Mouse (Mus musculus) lung, postnatal 36 days (tissue): ENCODE data around the gene Klhl34.

Experiments
- DNase-seq: peaks from one replicate; pipeline ENCODE4 v3.0.0; 2022; ENCODE audit warnings: mixed read lengths

Gene Klhl34

DNA sequence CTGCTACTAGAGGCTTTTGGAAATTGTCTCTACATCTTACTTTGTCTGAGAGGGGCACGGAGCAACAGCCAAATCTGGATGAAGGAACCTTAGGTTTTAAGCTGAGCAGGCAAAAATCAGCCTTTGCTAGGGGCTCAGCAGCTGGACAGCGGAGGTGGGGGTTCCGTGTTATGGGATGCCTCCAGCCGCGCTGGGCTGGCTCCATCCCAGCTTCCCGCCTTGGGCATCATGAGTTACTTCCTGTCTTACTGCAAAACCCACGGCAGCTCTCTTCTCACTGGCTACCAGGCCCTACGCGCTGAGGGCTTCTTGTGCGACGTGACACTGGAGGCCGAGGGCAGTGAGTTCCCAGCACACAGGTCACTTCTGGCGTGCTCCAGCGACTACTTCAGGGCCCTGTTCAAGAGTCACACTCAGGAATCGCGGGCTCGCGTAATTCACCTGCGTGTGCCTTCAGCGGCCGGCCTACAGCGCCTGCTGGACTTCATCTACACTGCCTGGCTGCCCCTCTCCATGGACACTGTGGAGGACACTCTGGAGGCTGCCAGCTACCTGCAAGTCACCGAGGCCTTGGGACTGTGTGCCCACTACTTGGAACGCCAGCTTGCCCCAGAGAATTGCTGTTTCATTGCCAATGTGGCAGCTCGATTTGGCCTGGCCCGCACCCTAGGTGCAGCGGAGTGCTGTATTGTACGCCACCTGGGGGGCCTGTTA is at the start of gene Klhl34:
Gene Klhl34, plus strand, starts transcription at position 229 of the 714 bp plus-strand sequence.
- no peak for DNase-seq

DNA sequence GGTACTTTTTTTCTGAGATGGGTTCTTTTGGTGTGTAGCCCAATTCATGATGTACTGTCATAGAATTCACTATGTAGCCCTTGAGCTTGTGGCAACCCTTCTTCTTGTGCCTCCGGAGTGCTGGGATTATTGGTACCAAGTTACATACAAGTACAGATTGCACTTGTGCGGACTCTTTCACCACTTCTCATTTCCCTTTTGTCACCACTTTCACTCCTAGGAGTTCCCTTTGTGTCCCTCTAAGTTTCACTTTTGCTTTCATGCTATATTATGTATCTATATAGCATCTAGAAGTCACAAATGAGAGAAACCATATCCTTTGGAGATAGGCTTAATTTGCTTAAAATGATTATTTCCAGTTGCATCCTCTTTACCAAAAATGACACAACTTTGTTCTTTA is 16.6 kb upstream of the Klhl34 start:
- DNase-seq, result no peak

DNA sequence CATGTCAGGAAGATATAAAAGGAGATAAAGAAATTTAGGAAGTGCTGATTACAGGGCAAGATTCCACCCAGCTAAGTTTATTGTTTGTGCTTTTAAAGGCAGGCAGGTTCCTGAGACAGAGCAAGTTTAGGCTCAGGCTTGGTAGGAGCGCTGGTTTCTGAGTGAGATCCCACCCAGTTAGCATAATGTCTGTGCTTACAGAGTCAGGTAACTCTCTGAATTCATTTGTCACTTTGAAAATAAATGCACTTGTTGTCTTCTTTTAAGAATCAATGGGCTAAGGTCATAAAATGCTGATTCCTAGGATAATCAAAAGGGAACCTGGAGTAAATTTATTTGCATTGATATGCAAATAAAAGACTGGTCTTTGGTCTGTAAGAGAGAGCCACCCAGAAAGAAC is 8.5 kb upstream of the Klhl34 start:
- no peak for DNase-seq

- no peak for DNase-seq
These were observed 546 bp upstream of the Klhl34 start for GRCm38 (mm10) chrX:157817571-157818206.

GRCm38 (mm10) chrX:157818921-157819260 is 656 bp downstream of the Klhl34 start:
- DNase-seq, result no peak

GRCm38 (mm10) chrX:157829983-157830382 is 11.7 kb downstream of the Klhl34 start:
- no peak for DNase-seq
